Mouse (Mus musculus) liver, adult 2 months (tissue): ENCODE results near the gene Triobp. TPM values are rescaled to one million over a fixed set of nuclear protein-coding genes. Genes with fewer than 3 reads are reported as not detected.

Experiments
- DNase-seq: peaks from one replicate; pipeline ENCODE4 v3.0.0-alpha.2; 2011; ENCODE audit warnings: low read depth, low spot score; ENCODE audit errors: extremely low read depth
- H3K27ac ChIP-seq: fragments of 200-500 bp; replicated peaks from 2 replicates; pipeline ENCODE4 v1.5.1; 2012; ENCODE audit warnings: low read depth, mild to moderate bottlenecking, control low read depth, inconsistent platforms, low read length; ENCODE audit not compliant: insufficient read depth
- H3K27me3 ChIP-seq: fragments of 200-500 bp; 2 replicates; pipeline ENCODE4 v1.6.1; 2012; ENCODE audit warnings: mild to moderate bottlenecking, moderate library complexity, low read length, inconsistent platforms; ENCODE audit not compliant: control insufficient read depth, insufficient read depth
- H3K36me3 ChIP-seq: fragments of 200-500 bp; 2 replicates; pipeline ENCODE4 v1.6.1; 2012; ENCODE audit warnings: low read length, inconsistent platforms; ENCODE audit not compliant: control insufficient read depth, insufficient read depth
- H3K4me1 ChIP-seq: fragments of 200-500 bp; 2 replicates; pipeline ENCODE4 v1.6.1; 2011; ENCODE audit warnings: low read length; ENCODE audit not compliant: control insufficient read depth, insufficient read depth
- H3K4me3 ChIP-seq: fragments of 200-500 bp; 2 replicates; pipeline ENCODE4 v1.5.1; 2011; ENCODE audit warnings: low read depth, mild to moderate bottlenecking, control low read depth, low read length, moderate library complexity; ENCODE audit not compliant: insufficient read depth
- H3K79me2 ChIP-seq: fragments of 200-500 bp; 2 replicates; pipeline ENCODE4 v1.6.1; 2012; ENCODE audit warnings: inconsistent platforms, mild to moderate bottlenecking, low read length, moderate library complexity; ENCODE audit not compliant: control insufficient read depth, insufficient read depth
- H3K9ac ChIP-seq: fragments of 200-500 bp; 2 replicates; pipeline ENCODE4 v1.6.1; 2012; ENCODE audit warnings: low read depth, mild to moderate bottlenecking, control low read depth, inconsistent platforms, low read length
- CTCF ChIP-seq: fragments of 200-500 bp; IDR thresholded peaks from 2 replicates; pipeline ENCODE4 v1.5.1; 2011; ENCODE audit warnings: low read depth, low read length, control low read depth
- POLR2A ChIP-seq: fragments of 200-500 bp; IDR thresholded peaks from 2 replicates; pipeline ENCODE4 v1.6.1; 2011; ENCODE audit warnings: low read length, control low read depth; ENCODE audit not compliant: insufficient read depth; ENCODE audit errors: extremely low read depth
- WGBS: fragments of 180-500 bp; shearing (Covaris S2); methylation state at CpG from one replicate; pipeline ENCODE4 v1.1.7; 2018; 5-methylcytosine and 5-hydroxymethylcytosine counted together
- polyA plus RNA-seq: library from polyadenylated mRNA; depleted of rRNA; stranded (reverse); fragments of >200 nt; gene quantifications from 2 replicates; pipeline ENCODE4 v1.2.3, GENCODE M21; 2012
- total RNA-seq: library from RNA; depleted of rRNA; stranded (reverse); fragments of >200 nt; gene quantifications from 2 replicates; pipeline ENCODE4 v1.2.3, GENCODE M21; 2014

The Triobp gene
- total and polyA plus RNA-seq, 2 experiments: 11.9 to 19.9 TPM

DNA sequence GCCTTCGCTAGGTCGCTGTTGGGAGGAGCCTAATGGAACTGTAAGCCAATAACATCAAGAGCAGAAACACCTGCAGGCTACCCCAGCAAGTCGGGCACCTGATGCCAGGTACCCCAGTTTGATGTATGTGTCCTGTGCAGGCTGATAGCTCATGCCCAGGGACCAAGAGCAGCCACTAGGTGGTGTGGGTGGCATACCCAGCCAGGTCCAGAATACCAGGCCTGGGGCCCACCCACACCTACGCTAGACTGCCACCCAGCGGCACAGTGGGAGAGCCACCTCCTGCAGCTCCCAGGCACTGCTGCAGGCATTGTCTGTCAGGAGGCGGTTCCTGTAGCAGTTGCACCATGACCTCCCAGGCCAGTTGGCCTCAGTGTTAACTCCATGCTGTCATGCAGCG, 91.3 kb downstream of the Triobp start:
- H3K79me2 ChIP-seq: no peaks in the 10 kb centered on the region
- H3K27ac ChIP-seq: no peak overlapping the region
- peak; percentile 99 for TF ChIP-seq CTCF
- TF ChIP-seq POLR2A: no peak
- peaks cover 8% of the 10 kb centered on the region for H3K27me3 ChIP-seq
- WGBS: 5% methylated on average over 7 of the region's 7 CpGs
- H3K36me3 ChIP-seq: no peaks in the 10 kb centered on the region
- peaks cover 6% of the 10 kb centered on the region for H3K4me1 ChIP-seq
- H3K9ac ChIP-seq: no peak overlapping the region
- DNase-seq: peak; percentile 87
- no peak overlapping the region for H3K4me3 ChIP-seq

DNA sequence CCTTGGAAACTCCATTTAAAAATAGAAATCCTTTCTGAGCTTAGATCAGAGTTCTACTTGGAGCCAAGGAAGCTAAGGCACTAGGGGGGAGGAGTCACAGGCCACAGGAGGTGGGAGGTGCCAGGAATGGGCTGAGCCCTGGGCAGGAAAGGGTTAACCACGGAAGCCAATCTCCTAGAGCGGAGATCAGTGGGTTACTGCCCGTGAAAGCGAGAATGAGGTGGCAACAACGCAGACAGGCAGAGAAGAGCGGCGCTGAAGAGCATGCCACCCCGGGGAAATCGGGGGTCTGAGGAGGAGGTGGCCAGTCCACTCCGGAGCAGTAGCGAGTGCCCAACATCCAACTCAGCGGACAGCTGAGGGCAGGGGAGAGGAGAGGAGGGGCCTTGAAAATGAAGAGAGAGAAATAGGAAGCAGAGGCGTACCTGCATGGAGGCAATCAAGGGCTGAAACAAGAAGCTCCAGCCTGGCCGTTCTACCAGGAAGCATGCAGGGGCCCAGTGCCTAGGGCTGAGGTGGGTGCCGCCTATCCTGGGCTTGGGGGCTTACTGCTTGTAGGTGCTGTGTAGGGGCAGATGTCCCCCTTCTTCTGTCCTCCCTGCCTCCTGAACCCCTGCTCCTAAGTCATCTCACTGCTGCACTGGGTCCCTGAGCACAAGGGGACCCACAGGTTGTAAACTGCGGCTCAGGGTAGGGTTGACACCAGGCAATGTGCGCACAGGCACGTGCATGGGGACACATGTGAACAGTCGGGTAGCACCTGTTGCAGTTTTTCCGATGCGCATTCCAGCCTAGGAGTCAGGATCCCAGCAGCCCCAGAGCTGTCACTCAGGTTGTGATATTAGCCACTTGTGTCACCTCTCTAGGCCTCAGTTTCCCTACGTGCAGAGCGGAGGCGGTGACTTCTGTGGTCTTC, 93.2 kb downstream of the Triobp start:
- Histone ChIP-seq H3K36me3 (no peaks in the 10 kb centered on the region), H3K4me3 (no peak overlapping the region), H3K4me1 (peaks cover 6% of the 10 kb centered on the region), H3K27ac (no peak overlapping the region), H3K27me3 (peaks cover 8% of the 10 kb centered on the region), H3K9ac (no peak overlapping the region), H3K79me2 (no peaks in the 10 kb centered on the region)
- TF ChIP-seq CTCF: no peak
- no peak for TF ChIP-seq POLR2A
- 26% methylated on average over 24 of the region's 24 CpGs for WGBS
- no peak for DNase-seq

DNA sequence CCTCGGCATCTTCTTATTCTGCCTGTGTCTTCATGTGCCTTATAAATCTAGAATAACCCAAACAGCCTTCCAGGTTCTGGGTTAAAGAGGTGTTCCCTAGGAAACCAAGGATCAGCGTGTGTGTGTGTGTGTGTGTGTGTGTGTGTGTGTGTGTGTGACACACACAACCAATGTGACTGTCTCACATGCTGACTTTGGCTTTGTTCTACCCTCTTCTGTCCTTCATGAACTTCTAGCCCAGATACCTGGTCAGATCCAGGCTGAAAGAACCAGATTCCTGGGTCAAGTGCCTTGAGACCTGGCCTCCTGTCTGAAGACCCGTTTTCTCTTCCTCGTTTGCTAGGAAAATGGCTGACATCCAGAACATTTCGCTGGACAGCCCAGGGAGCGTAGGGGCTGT, 94.1 kb downstream of the Triobp start, which contains the start of gene Galr3:
Galr3 (plus strand) TSS at position 301 of the 400 bp plus-strand sequence.
- 69% methylated on average over 6 of the region's 6 CpGs for WGBS
- Histone ChIP-seq H3K4me1 (peaks cover 6% of the 10 kb centered on the region), H3K27me3 (peaks cover 8% of the 10 kb centered on the region), H3K9ac (peak within 1 kb of the TSS; percentile 71), H3K4me3 (peak within 1 kb of the TSS; percentile 63; the same call in 1 of the 2 replicates), H3K79me2 (no peaks in the 10 kb centered on the region), H3K27ac (no peak within 1 kb of the TSS), H3K36me3 (no peaks in the 10 kb centered on the region)
- DNase-seq: no peak
- TF ChIP-seq POLR2A: no peak
- TF ChIP-seq CTCF: no peak

DNA sequence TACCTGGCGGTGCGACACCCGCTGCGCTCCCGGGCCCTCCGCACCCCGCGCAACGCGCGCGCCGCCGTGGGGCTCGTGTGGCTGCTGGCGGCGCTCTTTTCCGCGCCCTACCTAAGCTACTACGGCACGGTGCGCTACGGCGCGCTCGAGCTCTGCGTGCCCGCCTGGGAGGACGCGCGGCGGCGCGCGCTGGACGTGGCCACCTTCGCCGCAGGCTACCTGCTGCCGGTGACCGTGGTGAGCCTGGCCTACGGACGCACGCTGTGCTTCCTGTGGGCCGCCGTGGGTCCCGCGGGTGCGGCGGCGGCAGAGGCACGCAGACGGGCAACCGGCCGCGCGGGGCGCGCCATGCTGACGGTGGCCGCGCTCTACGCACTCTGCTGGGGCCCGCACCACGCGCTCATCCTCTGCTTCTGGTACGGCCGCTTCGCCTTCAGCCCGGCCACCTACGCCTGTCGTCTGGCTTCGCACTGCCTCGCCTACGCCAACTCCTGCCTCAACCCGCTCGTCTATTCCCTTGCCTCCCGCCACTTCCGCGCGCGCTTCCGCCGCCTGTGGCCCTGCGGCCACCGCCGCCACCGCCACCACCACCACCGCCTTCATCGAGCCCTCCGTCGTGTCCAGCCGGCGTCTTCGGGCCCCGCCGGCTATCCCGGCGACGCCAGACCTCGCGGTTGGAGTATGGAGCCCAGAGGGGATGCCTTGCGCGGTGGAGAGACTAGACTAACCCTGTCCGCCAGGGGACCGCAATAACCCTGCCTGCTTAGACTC, 95.4 kb downstream of the Triobp start:
- 3% methylated on average over 104 of the region's 105 CpGs for WGBS
- Histone ChIP-seq H3K79me2 (no peaks in the 10 kb centered on the region), H3K4me3 (peak overlapping the region; percentile 63), H3K27me3 (peaks cover 8% of the 10 kb centered on the region), H3K9ac (peak overlapping the region; percentile 71), H3K27ac (no peak overlapping the region), H3K4me1 (peaks cover 6% of the 10 kb centered on the region), H3K36me3 (no peaks in the 10 kb centered on the region)
- DNase-seq: no peak
- no peak for TF ChIP-seq CTCF
- no peak for TF ChIP-seq POLR2A

DNA sequence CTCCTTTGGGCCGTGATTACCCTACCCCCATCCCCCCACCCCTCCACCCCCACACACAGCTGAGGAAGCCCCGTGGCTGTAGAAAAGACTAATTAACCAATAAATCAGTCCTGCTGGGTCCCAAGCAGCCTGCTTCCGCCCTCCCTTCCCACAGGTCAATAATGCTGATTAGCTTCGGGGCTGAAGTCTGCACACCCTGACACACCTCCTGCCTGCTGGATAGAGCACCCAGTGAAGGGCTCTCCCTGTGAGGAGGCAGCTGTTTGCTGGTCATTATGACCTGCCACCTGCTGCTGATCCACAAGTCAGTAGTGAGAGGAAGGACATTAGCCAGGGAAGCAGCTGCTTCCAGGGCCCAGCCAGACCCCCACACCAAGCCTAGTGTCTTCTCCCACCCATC, 97.3 kb downstream of the Triobp start:
- H3K36me3 ChIP-seq: no peaks in the 10 kb centered on the region
- no peak overlapping the region for H3K27ac ChIP-seq
- H3K9ac ChIP-seq: no peak overlapping the region
- WGBS: 20% methylated on average over 4 of the region's 4 CpGs
- H3K27me3 ChIP-seq: peaks cover 8% of the 10 kb centered on the region
- no peak overlapping the region for H3K4me3 ChIP-seq
- no peak for TF ChIP-seq CTCF
- TF ChIP-seq POLR2A: no peak
- no peaks in the 10 kb centered on the region for H3K79me2 ChIP-seq
- no peak for DNase-seq
- H3K4me1 ChIP-seq: peaks cover 1% of the 10 kb centered on the region; the same call in 1 of the 2 replicates
